ENCODE assay signal across 16 mouse cellular contexts in the genomic region with DNA sequence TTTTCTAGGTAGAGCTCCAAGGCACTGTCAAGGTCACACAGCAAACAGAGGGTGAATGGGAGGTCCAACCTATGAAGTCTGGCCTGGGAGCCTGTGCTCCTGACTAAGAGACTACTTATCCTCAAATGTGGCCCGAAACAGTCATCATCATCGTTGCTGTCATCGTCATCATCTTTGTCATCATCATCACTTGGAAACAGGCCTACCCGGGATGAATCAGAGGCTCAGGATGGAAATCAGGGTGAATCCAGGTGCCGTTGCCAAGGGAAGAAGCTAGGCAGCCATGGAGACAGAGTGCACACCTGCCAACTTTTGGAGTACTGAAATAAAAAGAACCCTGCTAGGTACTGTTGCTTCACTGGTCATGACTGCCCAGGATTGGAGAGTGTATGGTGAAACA. TPM values are rescaled to one million over a fixed set of nuclear protein-coding genes. Genes with fewer than 3 reads are reported as not detected.
DNase-seq lines count a peak whose midpoint lies in the region; ATAC-seq and TF ChIP-seq lines count a peak whose summit lies in the region.
"Had no signal": no experiment of that assay in that cellular context is flagged by ENCODE, and none has a peak within 500 bp of the region (broad histone marks: within the 10 kb centered on the region; RNA-seq: fewer than 3 reads in every experiment).

No protein-coding gene starts in this region.

- TF ChIP-seq CTCF in layer of hippocampus, adult 2 months (conservative IDR thresholded peaks at IDR 0.05): no peak

- no peak overlapping the region for H3K27ac ChIP-seq in layer of hippocampus, adult 2 months
- H3K27ac ChIP-seq: embryonic facial prominence, embryonic 15.5 days; heart, adult 2 months; hindbrain, embryonic 15.5 days; intestine, embryonic 15.5 days; kidney, embryonic 15.5 days; limb, embryonic 13.5 days; liver, embryonic 13.5 days; neural tube, embryonic 12.5 days had no signal

- no peak overlapping the region for H3K4me3 ChIP-seq in layer of hippocampus, adult 2 months
- H3K4me3 ChIP-seq: embryonic facial prominence, embryonic 15.5 days; heart, adult 2 months; hindbrain, embryonic 15.5 days; intestine, embryonic 15.5 days; kidney, embryonic 15.5 days; limb, embryonic 13.5 days; liver, embryonic 13.5 days; neural tube, embryonic 12.5 days had no signal

- no peak for ATAC-seq in megakaryocyte progenitor cell, adult 5-6 weeks (replicated peaks; ENCODE audit: poor library complexity)

- DNase-seq in frontal cortex, postnatal 36 days (ENCODE audit: low spot score in 2 of 2): peak; percentile 26 to 28
- no peak for DNase-seq in frontal cortex, postnatal 25 days (ENCODE audit: low spot score in 2 of 2)
- DNase-seq in layer of hippocampus, adult 2 months (ENCODE audit: low spot score in 2 of 2): peak; percentile 19 to 40
- no peak for DNase-seq in layer of hippocampus, postnatal 25 days (ENCODE audit: extremely low spot score in 1 of 2, low spot score in 1 of 2)
- DNase-seq in right cerebral cortex, adult 2 months (ENCODE audit: low spot score in 2 of 2): peak; percentile 48 to 58
- DNase-seq in right cerebral cortex, postnatal 14 days: no peak
- DNase-seq in telencephalon, adult 2 months (ENCODE audit: low read depth, low spot score): peak; percentile 44

RNA-seq across cellular contexts. Expression of a gene that starts 34.2 kb away (rescaled TPM):
- 10 to 100 TPM; 58.7 to 60.0 TPM for total RNA-seq in layer of hippocampus, adult 2 months (2021)
- 10 to 100 TPM; 50.0 to 67.5 TPM for total RNA-seq in layer of hippocampus, postnatal 25 days (2021)
- 82.3 and 90.9 TPM in 2 replicates for total RNA-seq in megakaryocyte progenitor cell, adult 5-6 weeks (2015)
- 43.9 and 73.1 TPM in 2 replicates for total RNA-seq in megakaryocyte progenitor cell, adult 5-6 weeks (2017)

Comparison
In these comparisons a context has a peak if more than half of its experiments do, and no peak if none do; other contexts are left out.
1. DNase-seq: peak in frontal cortex, postnatal 36 days (2 of 2), layer of hippocampus, adult 2 months (2 of 2), right cerebral cortex, adult 2 months (2 of 2) and telencephalon, adult 2 months (single experiment); none in frontal cortex, postnatal 25 days (0 of 2), layer of hippocampus, postnatal 25 days (0 of 2) and right cerebral cortex, postnatal 14 days (single experiment).